Mouse (Mus musculus) bone marrow, adult 2 months (tissue): ENCODE measurements around the gene Fdxacb1. TPM values are rescaled to one million over a fixed set of nuclear protein-coding genes. Genes with fewer than 3 reads are reported as not detected.

ENCODE experiments used
- H3K27ac ChIP-seq: fragments of 200-500 bp; 2 replicates; pipeline ENCODE4 v1.5.1; 2012; ENCODE audit warnings: low read depth, mild to moderate bottlenecking, control low read depth, inconsistent platforms, low read length; ENCODE audit not compliant: control insufficient read depth, poor library complexity, insufficient read depth
- H3K4me1 ChIP-seq: fragments of 200-500 bp; 2 replicates; pipeline ENCODE4 v1.6.1; 2011; ENCODE audit warnings: low read length; ENCODE audit not compliant: control insufficient read depth, insufficient read depth
- H3K4me3 ChIP-seq: fragments of 200-500 bp; replicated peaks from 2 replicates; pipeline ENCODE3; 2011; ENCODE audit warnings: mild to moderate bottlenecking, low read depth, low read length, control low read depth; ENCODE audit not compliant: control insufficient read depth
- CTCF ChIP-seq: fragments of 200-500 bp; IDR thresholded peaks from 2 replicates; pipeline ENCODE4 v1.5.1; 2011; ENCODE audit warnings: low read length, control low read depth; ENCODE audit not compliant: control insufficient read depth, insufficient read depth
- POLR2A ChIP-seq: fragments of 200-500 bp; IDR thresholded peaks from 2 replicates; pipeline ENCODE4 v1.6.1; 2011; ENCODE audit warnings: low read depth, mild to moderate bottlenecking, control low read depth, low read length, borderline replicate concordance; ENCODE audit not compliant: control insufficient read depth
- WGBS: fragments of 180-500 bp; shearing (Covaris S2); methylation state at CpG from one replicate; pipeline ENCODE4 v1.1.7; 2018; 5-methylcytosine and 5-hydroxymethylcytosine counted together
- polyA plus RNA-seq: library from polyadenylated mRNA; stranded (reverse); fragments of >200 nt; gene quantifications from 2 replicates; pipeline ENCODE4 v1.2.4, GENCODE M21; 2011; ENCODE audit warnings: low replicate concordance; ENCODE audit not compliant: missing spikeins, insufficient read depth, insufficient read length

Gene Fdxacb1
- polyA plus RNA-seq, 1 experiment = 5.5 TPM

GRCm38 (mm10) chr9:50725921-50726590 lies 42.0 kb upstream of the Fdxacb1 start:
- Histone ChIP-seq H3K27ac (no peak overlapping the region), H3K4me3 (no peak overlapping the region), H3K4me1 (peaks cover 2% of the 10 kb centered on the region)
- WGBS = 66% methylated on average over 8 of the region's 8 CpGs
- TF ChIP-seq CTCF (no peak), POLR2A (no peak)

GRCm38 (mm10) chr9:50727171-50727924 lies 40.7 kb upstream of the Fdxacb1 start:
- 22% methylated on average over 30 of the region's 30 CpGs for whole genome bisulfite sequencing
- peaks cover 2% of the 10 kb centered on the region for H3K4me1 ChIP-seq
- no peak overlapping the region; the same call in 1 of the 2 replicates for H3K27ac ChIP-seq
- no peak overlapping the region for H3K4me3 ChIP-seq
- TF ChIP-seq CTCF = no peak
- TF ChIP-seq POLR2A = no peak

GRCm38 (mm10) chr9:50727925-50728651 lies 39.9 kb upstream of the Fdxacb1 start:
- WGBS = under 1% methylated on average over 45 of the region's 45 CpGs
- Histone ChIP-seq H3K27ac (no peak overlapping the region; the same call in 1 of the 2 replicates), H3K4me1 (peaks cover 2% of the 10 kb centered on the region), H3K4me3 (peak overlapping the region; percentile 51)
- TF ChIP-seq CTCF = no peak

GRCm38 (mm10) chr9:50729600-50729999 lies 38.4 kb upstream of the Fdxacb1 start:
- Histone ChIP-seq H3K4me1 (peaks cover 2% of the 10 kb centered on the region), H3K4me3 (no peak overlapping the region), H3K27ac (no peak overlapping the region)
- 19% methylated on average over 4 of the region's 4 CpGs for WGBS
- no peak for TF ChIP-seq CTCF
- TF ChIP-seq POLR2A = no peak

- 75% methylated on average over 4 of the region's 4 CpGs for WGBS
- TF ChIP-seq CTCF (no peak), POLR2A (no peak)
- Histone ChIP-seq H3K4me3 (no peak overlapping the region), H3K4me1 (peaks cover 2% of the 10 kb centered on the region), H3K27ac (no peak overlapping the region)
These were observed 35.5 kb upstream of the Fdxacb1 start for GRCm38 (mm10) chr9:50732560-50732959.

GRCm38 (mm10) chr9:50734989-50735388 lies 33.0 kb upstream of the Fdxacb1 start:
- 3% methylated on average over 9 of the region's 9 CpGs for WGBS

GRCm38 (mm10) chr9:50738914-50739870 lies 28.8 kb upstream of the Fdxacb1 start, which contains the start of gene Dixdc1:
Gene Dixdc1 (minus strand): TSS chr9:50739517.
- 6% methylated on average over 36 of the region's 36 CpGs for WGBS
- no peak within 1 kb of the TSS for H3K27ac ChIP-seq
- TF ChIP-seq POLR2A (no peak), CTCF (no peak)
- H3K4me1 ChIP-seq = peaks cover 2% of the 10 kb centered on the region; the same call in 1 of the 2 replicates
- peak within 1 kb of the TSS; percentile 54 for H3K4me3 ChIP-seq

More at GRCm38 (mm10) chr9:50734989-50735388, 33.0 kb upstream of the Fdxacb1 start:
- TF ChIP-seq POLR2A (no peak), CTCF (peak; percentile 52)
- peaks cover 2% of the 10 kb centered on the region; the same call in 1 of the 2 replicates for H3K4me1 ChIP-seq
- H3K27ac ChIP-seq = no peak overlapping the region
- no peak overlapping the region for H3K4me3 ChIP-seq
